Mouse (Mus musculus) splenic B cell, adult 2 months (primary cell): ENCODE results near the gene Lrrc74a.

ENCODE experiments used
- DNase-seq: peaks from one replicate; pipeline ENCODE4 v3.0.0-alpha.2; 2011; ENCODE audit warnings: low read depth, low spot score
- H3K27me3 ChIP-seq: 2 replicates; pipeline ENCODE4 v1.6.1; 2012; ENCODE audit warnings: mild to moderate bottlenecking, low read length, moderate library complexity, mixed read lengths; ENCODE audit not compliant: control insufficient read depth, poor library complexity, insufficient read depth, severe bottlenecking
- H3K36me3 ChIP-seq: 2 replicates; pipeline ENCODE4 v1.6.1; 2012; ENCODE audit warnings: mild to moderate bottlenecking, low read length, moderate library complexity, mixed read lengths; ENCODE audit not compliant: control insufficient read depth, poor library complexity, insufficient read depth, severe bottlenecking

Gene Lrrc74a

GRCm38 (mm10) chr12:86700927-86701310 is 33.2 kb upstream of the Lrrc74a start:
- no peak for DNase-seq
- no peaks in the 10 kb centered on the region for H3K27me3 ChIP-seq
- no peaks in the 10 kb centered on the region; the same call in 1 of the 2 replicates for H3K36me3 ChIP-seq

GRCm38 (mm10) chr12:86701491-86701890 is 32.7 kb upstream of the Lrrc74a start:
- DNase-seq: no peak
- H3K36me3 ChIP-seq: no peaks in the 10 kb centered on the region; the same call in 1 of the 2 replicates
- H3K27me3 ChIP-seq: no peaks in the 10 kb centered on the region

GRCm38 (mm10) chr12:86702690-86703089 is 31.5 kb upstream of the Lrrc74a start:
- H3K36me3 ChIP-seq: no peaks in the 10 kb centered on the region; the same call in 1 of the 2 replicates
- no peaks in the 10 kb centered on the region for H3K27me3 ChIP-seq
- no peak for DNase-seq

- no peaks in the 10 kb centered on the region; the same call in 1 of the 2 replicates for H3K36me3 ChIP-seq
- no peak for DNase-seq
- H3K27me3 ChIP-seq: no peaks in the 10 kb centered on the region
These were observed 28.3 kb upstream of the Lrrc74a start for GRCm38 (mm10) chr12:86705843-86706242.

- no peak for DNase-seq
- no peaks in the 10 kb centered on the region for H3K27me3 ChIP-seq
- no peaks in the 10 kb centered on the region for H3K36me3 ChIP-seq
These were observed 20.1 kb upstream of the Lrrc74a start for GRCm38 (mm10) chr12:86714026-86714425.

GRCm38 (mm10) chr12:86715401-86715800 is 18.8 kb upstream of the Lrrc74a start:
- H3K36me3 ChIP-seq: no peaks in the 10 kb centered on the region
- peak; percentile 60 for DNase-seq
- H3K27me3 ChIP-seq: no peaks in the 10 kb centered on the region

- Histone ChIP-seq H3K36me3 (no peaks in the 10 kb centered on the region; the same call in 1 of the 2 replicates), H3K27me3 (no peaks in the 10 kb centered on the region)
- no peak for DNase-seq
These were observed 17.2 kb upstream of the Lrrc74a start for GRCm38 (mm10) chr12:86716962-86717361.

- no peak for DNase-seq
- Histone ChIP-seq H3K27me3 (no peaks in the 10 kb centered on the region), H3K36me3 (no peaks in the 10 kb centered on the region; the same call in 1 of the 2 replicates)
These were observed 14.1 kb upstream of the Lrrc74a start for GRCm38 (mm10) chr12:86719961-86720639.

GRCm38 (mm10) chr12:86721453-86721852 is 12.7 kb upstream of the Lrrc74a start:
- Histone ChIP-seq H3K36me3 (no peaks in the 10 kb centered on the region; the same call in 1 of the 2 replicates), H3K27me3 (no peaks in the 10 kb centered on the region; the same call in 1 of the 2 replicates)
- no peak for DNase-seq

GRCm38 (mm10) chr12:86724300-86724699 is 9.9 kb upstream of the Lrrc74a start:
- no peak for DNase-seq
- H3K27me3 ChIP-seq: no peaks in the 10 kb centered on the region; the same call in 1 of the 2 replicates
- H3K36me3 ChIP-seq: no peaks in the 10 kb centered on the region; the same call in 1 of the 2 replicates

- DNase-seq: peak; percentile 22
- H3K27me3 ChIP-seq: no peaks in the 10 kb centered on the region; the same call in 1 of the 2 replicates
- no peaks in the 10 kb centered on the region; the same call in 1 of the 2 replicates for H3K36me3 ChIP-seq
These were observed 8.5 kb upstream of the Lrrc74a start for GRCm38 (mm10) chr12:86725706-86726105.

- DNase-seq: peak; percentile 99
- Histone ChIP-seq H3K27me3 (no peaks in the 10 kb centered on the region; the same call in 1 of the 2 replicates), H3K36me3 (no peaks in the 10 kb centered on the region; the same call in 1 of the 2 replicates)
These were observed 8.0 kb upstream of the Lrrc74a start, which contains the start of gene Angel1 for GRCm38 (mm10) chr12:86726120-86726640. TSS of gene Angel1 (minus strand) at chr12:86726460.

GRCm38 (mm10) chr12:86761036-86761435 is 26.9 kb downstream of the Lrrc74a start:
- DNase-seq: no peak
- no peaks in the 10 kb centered on the region for H3K27me3 ChIP-seq
- no peaks in the 10 kb centered on the region for H3K36me3 ChIP-seq

- H3K36me3 ChIP-seq: no peaks in the 10 kb centered on the region
- H3K27me3 ChIP-seq: no peaks in the 10 kb centered on the region
- DNase-seq: no peak
These were observed 29.9 kb downstream of the Lrrc74a start for GRCm38 (mm10) chr12:86764060-86764459.

- Histone ChIP-seq H3K36me3 (no peaks in the 10 kb centered on the region), H3K27me3 (no peaks in the 10 kb centered on the region)
- no peak for DNase-seq
These were observed 32.3 kb downstream of the Lrrc74a start for GRCm38 (mm10) chr12:86766467-86766866.
